Mouse (Mus musculus) liver, adult 2 months (tissue): ENCODE measurements at regions not wholly inside any gene's neighbourhood (a gene's known extent, or its start where the extent isn't known, plus 50 kb on each side); places are given as distances from the start of the nearest gene placed in this dataset.

Experiments
- DNase-seq: peaks from one replicate; pipeline ENCODE4 v3.0.0-alpha.2; 2011; ENCODE audit warnings: low read depth, low spot score; ENCODE audit errors: extremely low read depth
- H3K27ac ChIP-seq: fragments of 200-500 bp; replicated peaks from 2 replicates; pipeline ENCODE4 v1.5.1; 2012; ENCODE audit warnings: low read depth, mild to moderate bottlenecking, control low read depth, inconsistent platforms, low read length; ENCODE audit not compliant: insufficient read depth
- H3K27me3 ChIP-seq: fragments of 200-500 bp; 2 replicates; pipeline ENCODE4 v1.6.1; 2012; ENCODE audit warnings: mild to moderate bottlenecking, moderate library complexity, low read length, inconsistent platforms; ENCODE audit not compliant: control insufficient read depth, insufficient read depth
- H3K36me3 ChIP-seq: fragments of 200-500 bp; 2 replicates; pipeline ENCODE4 v1.6.1; 2012; ENCODE audit warnings: low read length, inconsistent platforms; ENCODE audit not compliant: control insufficient read depth, insufficient read depth
- H3K4me1 ChIP-seq: fragments of 200-500 bp; 2 replicates; pipeline ENCODE4 v1.6.1; 2011; ENCODE audit warnings: low read length; ENCODE audit not compliant: control insufficient read depth, insufficient read depth
- H3K4me3 ChIP-seq: fragments of 200-500 bp; 2 replicates; pipeline ENCODE4 v1.5.1; 2011; ENCODE audit warnings: low read depth, mild to moderate bottlenecking, control low read depth, low read length, moderate library complexity; ENCODE audit not compliant: insufficient read depth
- H3K79me2 ChIP-seq: fragments of 200-500 bp; 2 replicates; pipeline ENCODE4 v1.6.1; 2012; ENCODE audit warnings: inconsistent platforms, mild to moderate bottlenecking, low read length, moderate library complexity; ENCODE audit not compliant: control insufficient read depth, insufficient read depth
- H3K9ac ChIP-seq: fragments of 200-500 bp; 2 replicates; pipeline ENCODE4 v1.6.1; 2012; ENCODE audit warnings: low read depth, mild to moderate bottlenecking, control low read depth, inconsistent platforms, low read length
- CTCF ChIP-seq: fragments of 200-500 bp; IDR thresholded peaks from 2 replicates; pipeline ENCODE4 v1.5.1; 2011; ENCODE audit warnings: low read depth, low read length, control low read depth
- POLR2A ChIP-seq: fragments of 200-500 bp; IDR thresholded peaks from 2 replicates; pipeline ENCODE4 v1.6.1; 2011; ENCODE audit warnings: low read length, control low read depth; ENCODE audit not compliant: insufficient read depth; ENCODE audit errors: extremely low read depth
- WGBS: fragments of 180-500 bp; shearing (Covaris S2); methylation state at CpG from one replicate; pipeline ENCODE4 v1.1.7; 2018; 5-methylcytosine and 5-hydroxymethylcytosine counted together

- Histone ChIP-seq H3K4me1 (no peaks in the 10 kb centered on the region), H3K27me3 (no peaks in the 10 kb centered on the region), H3K9ac (no peak overlapping the region), H3K27ac (no peak overlapping the region), H3K36me3 (no peaks in the 10 kb centered on the region), H3K79me2 (no peaks in the 10 kb centered on the region), H3K4me3 (no peak overlapping the region)
- no peak for DNase-seq
- WGBS: 51% methylated on average over 2 of the region's 2 CpGs
- TF ChIP-seq CTCF: no peak
These were observed 534.7 kb downstream of the Zfp619 start for GRCm38 (mm10) chr7:40052255-40052654.

- H3K4me1 ChIP-seq: peaks cover 4% of the 10 kb centered on the region; the same call in 1 of the 2 replicates
- TF ChIP-seq POLR2A (no peak), CTCF (no peak)
- no peaks in the 10 kb centered on the region for H3K79me2 ChIP-seq
- WGBS: 28% methylated on average over 4 of the region's 4 CpGs
- H3K27me3 ChIP-seq: no peaks in the 10 kb centered on the region
- H3K4me3 ChIP-seq: no peak overlapping the region
- DNase-seq: peak; percentile 69
- no peaks in the 10 kb centered on the region for H3K36me3 ChIP-seq
- no peak overlapping the region for H3K9ac ChIP-seq
- H3K27ac ChIP-seq: no peak overlapping the region
These were observed 541.3 kb downstream of the Zfp619 start for GRCm38 (mm10) chr7:40058836-40059235.

- no peaks in the 10 kb centered on the region for H3K36me3 ChIP-seq
- no peak for DNase-seq
- H3K9ac ChIP-seq: no peak overlapping the region
- no peak overlapping the region for H3K4me3 ChIP-seq
- H3K79me2 ChIP-seq: no peaks in the 10 kb centered on the region
- no peaks in the 10 kb centered on the region for H3K27me3 ChIP-seq
- WGBS: 34% methylated on average over 2 of the region's 2 CpGs
- no peaks in the 10 kb centered on the region; the same call in 1 of the 2 replicates for H3K4me1 ChIP-seq
- no peak for TF ChIP-seq CTCF
- TF ChIP-seq POLR2A: no peak
- H3K27ac ChIP-seq: no peak overlapping the region
These were observed 547.1 kb downstream of the Zfp619 start for GRCm38 (mm10) chr7:40064631-40065030.

- H3K4me1 ChIP-seq: no peaks in the 10 kb centered on the region; the same call in 1 of the 2 replicates
- WGBS: 61% methylated on average over 6 of the region's 6 CpGs
These were observed 548.0 kb downstream of the Zfp619 start for GRCm38 (mm10) chr7:40065526-40065925.

GRCm38 (mm10) chr7:40067378-40067777 lies 549.8 kb downstream of the Zfp619 start:
- no peak for DNase-seq
- H3K4me3 ChIP-seq: no peak overlapping the region
- no peaks in the 10 kb centered on the region; the same call in 1 of the 2 replicates for H3K4me1 ChIP-seq
- no peak overlapping the region for H3K9ac ChIP-seq
- TF ChIP-seq CTCF: no peak
- no peak for TF ChIP-seq POLR2A
- 43% methylated on average over 1 of the region's 1 CpGs for WGBS
- H3K36me3 ChIP-seq: no peaks in the 10 kb centered on the region
- no peaks in the 10 kb centered on the region for H3K27me3 ChIP-seq
- H3K27ac ChIP-seq: no peak overlapping the region
- no peaks in the 10 kb centered on the region for H3K79me2 ChIP-seq

More at GRCm38 (mm10) chr7:40065526-40065925, 548.0 kb downstream of the Zfp619 start:
- H3K4me3 ChIP-seq: no peak overlapping the region
- no peaks in the 10 kb centered on the region for H3K36me3 ChIP-seq
- H3K27me3 ChIP-seq: no peaks in the 10 kb centered on the region
- TF ChIP-seq POLR2A: no peak
- no peak for TF ChIP-seq CTCF
- no peak overlapping the region for H3K27ac ChIP-seq
- H3K9ac ChIP-seq: no peak overlapping the region
- no peak for DNase-seq
- H3K79me2 ChIP-seq: no peaks in the 10 kb centered on the region

- DNase-seq: no peak
- Histone ChIP-seq H3K9ac (no peak overlapping the region), H3K4me3 (no peak overlapping the region), H3K4me1 (no peaks in the 10 kb centered on the region), H3K36me3 (no peaks in the 10 kb centered on the region), H3K79me2 (no peaks in the 10 kb centered on the region), H3K27ac (no peak overlapping the region), H3K27me3 (no peaks in the 10 kb centered on the region)
- WGBS: 75% methylated on average over 2 of the region's 2 CpGs
- TF ChIP-seq POLR2A: no peak
- TF ChIP-seq CTCF: no peak
These were observed 553.7 kb downstream of the Zfp619 start for GRCm38 (mm10) chr7:40071313-40071712.
